Mouse (Mus musculus) left cerebral cortex, postnatal 36 days (tissue): ENCODE measurements around the gene Fmo6. TPM values are rescaled to one million over a fixed set of nuclear protein-coding genes. Genes with fewer than 3 reads are reported as not detected.

ENCODE experiments used
- total RNA-seq, 2 experiments: library from RNA; stranded (reverse); gene quantifications; 2 replicates each; pipeline ENCODE4 v1.2.3; 2021

The Fmo6 gene
- total RNA-seq, 2 experiments from 2014 or later = not detected

Other genes with a start within 250 kb of the Fmo6 start
- gene Prrc2c, start 197.0 kb downstream of the Fmo6 start, total RNA-seq = 100 to 1,000 TPM; 174 to 236 TPM
- gene Fmo4, start 123.5 kb downstream of the Fmo6 start, total RNA-seq = not detected
- gene Fmo1, start 70.9 kb downstream of the Fmo6 start, total RNA-seq = 10 to 100 TPM; 10.8 to 13.9 TPM
- gene Fmo2, start 38.8 kb downstream of the Fmo6 start, total RNA-seq = 1 to 10 TPM; 3.2 to 4.0 TPM
- not detected for gene Fmo3, start 47.0 kb upstream of the Fmo6 start, total RNA-seq
- gene Mroh9, start 148.2 kb upstream of the Fmo6 start, total RNA-seq = not detected